11 mouse cellular contexts compared by ENCODE assay signal in the genomic region with DNA sequence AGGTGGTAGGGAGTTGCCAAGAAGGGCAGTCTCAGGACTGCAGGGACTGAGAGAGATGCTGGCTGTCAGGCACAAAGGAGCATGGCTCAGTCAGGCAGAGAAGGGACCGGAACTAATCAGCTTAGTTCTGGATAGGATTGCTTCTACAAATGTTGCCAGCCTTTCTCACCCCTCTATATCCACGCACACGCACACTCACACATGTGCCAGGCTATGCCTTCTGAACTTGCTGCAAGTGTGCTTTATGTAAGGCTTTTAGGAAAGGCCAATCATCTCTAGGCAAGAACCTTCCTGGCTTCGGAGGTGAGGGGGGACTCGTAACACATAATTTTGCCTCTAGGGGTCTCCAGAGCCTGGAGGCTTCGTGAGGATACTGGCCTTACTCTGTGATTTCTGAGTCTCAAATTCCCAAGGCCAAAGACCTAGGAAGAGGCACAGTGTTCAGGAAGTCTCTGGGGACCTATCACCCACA. TPM values are rescaled to one million over a fixed set of nuclear protein-coding genes. Genes with fewer than 3 reads are reported as not detected.
DNase-seq lines count a peak whose midpoint lies in the region; ATAC-seq lines count a peak whose summit lies in the region.
"Had no signal": no experiment of that assay in that cellular context is flagged by ENCODE, and none has a peak within 500 bp of the region (broad histone marks: within the 10 kb centered on the region; RNA-seq: fewer than 3 reads in every experiment).

No protein-coding gene starts in this region.

- H3K27me3 ChIP-seq in kidney, embryonic 15.5 days = no peaks in the 10 kb centered on the region
- H3K27me3 ChIP-seq in forebrain, embryonic 16.5 days (replicated peaks; ENCODE audit: control insufficient read depth, insufficient read depth, low read length) = no peaks in the 10 kb centered on the region
- no peaks in the 10 kb centered on the region for H3K27me3 ChIP-seq in midbrain, embryonic 16.5 days (ENCODE audit: control insufficient read depth, insufficient read depth, low read depth, low read length)
- H3K27me3 ChIP-seq: liver, embryonic 15.5 days had no signal

- no peaks in the 10 kb centered on the region for H3K36me3 ChIP-seq in kidney, embryonic 15.5 days
- H3K36me3 ChIP-seq in forebrain, embryonic 16.5 days (ENCODE audit: control insufficient read depth, insufficient read depth) = no peaks in the 10 kb centered on the region
- H3K36me3 ChIP-seq in midbrain, embryonic 16.5 days (ENCODE audit: control insufficient read depth, insufficient read depth, low read length) = no peaks in the 10 kb centered on the region
- H3K36me3 ChIP-seq: G1E; liver, embryonic 15.5 days had no signal

- no peaks in the 10 kb centered on the region for H3K4me1 ChIP-seq in kidney, embryonic 15.5 days
- H3K4me1 ChIP-seq in forebrain, embryonic 16.5 days (replicated peaks; ENCODE audit: control insufficient read depth, insufficient read depth, low read length) = peaks cover 8% of the 10 kb centered on the region
- peaks cover 4% of the 10 kb centered on the region for H3K4me1 ChIP-seq in midbrain, embryonic 16.5 days (ENCODE audit: control insufficient read depth, insufficient read depth, low read length)
- H3K4me1 ChIP-seq: liver, embryonic 15.5 days had no signal

- intact Hi-C loops in heart, postnatal 10 days (cut with DNase I) = loop anchor here (5.0 kb wide), 1 partner anchor 309 kb away; no protein-coding TSS in a partner anchor

- no peak overlapping the region for H3K4me3 ChIP-seq in kidney, embryonic 15.5 days (replicated peaks)
- H3K4me3 ChIP-seq in forebrain, embryonic 16.5 days (replicated peaks; ENCODE audit: low read length) = no peak overlapping the region
- no peak overlapping the region for H3K4me3 ChIP-seq in midbrain, embryonic 16.5 days (ENCODE audit: low read depth, low read length)
- H3K4me3 ChIP-seq: liver, embryonic 15.5 days had no signal

- H3K4me2 ChIP-seq in kidney, embryonic 15.5 days = no peak overlapping the region
- no peak overlapping the region for H3K4me2 ChIP-seq in forebrain, embryonic 16.5 days (ENCODE audit: low read length)
- no peak overlapping the region for H3K4me2 ChIP-seq in midbrain, embryonic 16.5 days (ENCODE audit: low read length)
- H3K4me2 ChIP-seq: liver, embryonic 15.5 days had no signal

- no peak for DNase-seq in kidney, adult 18-20 months
- DNase-seq in ZHBTc4 (ENCODE audit: low read depth, low spot score) = peak; percentile 17
- DNase-seq in thymus, postnatal 25 days = no peak
- no peak for DNase-seq in adrenal gland, adult 8-10 months
- no peak for DNase-seq in heart, postnatal 10 days
- DNase-seq: kidney, postnatal 36 days had no signal

- WGBS in kidney, embryonic 15.5 days = 50% methylated on average over 6 of the region's 6 CpGs
- WGBS in forebrain, embryonic 16.5 days = 27% methylated on average over 6 of the region's 6 CpGs
- WGBS in midbrain, embryonic 16.5 days = 21% methylated on average over 6 of the region's 6 CpGs

- peak; percentile 46; the same call in 1 of the 2 replicates for ATAC-seq in kidney, embryonic 15.5 days (replicated peaks; ENCODE audit: low FRiP score)
- peak; percentile 66 for ATAC-seq in forebrain, embryonic 16.5 days
- ATAC-seq in midbrain, embryonic 16.5 days = peak; percentile 83

- H3K27ac ChIP-seq in kidney, embryonic 15.5 days = no peak overlapping the region
- no peak overlapping the region for H3K27ac ChIP-seq in forebrain, embryonic 16.5 days (ENCODE audit: low read length)
- no peak overlapping the region; the same call in 1 of the 2 replicates for H3K27ac ChIP-seq in midbrain, embryonic 16.5 days (ENCODE audit: low read length)
- H3K27ac ChIP-seq: liver, embryonic 15.5 days had no signal

- H3K9ac ChIP-seq in kidney, embryonic 15.5 days = no peak overlapping the region
- no peak overlapping the region for H3K9ac ChIP-seq in forebrain, embryonic 16.5 days (replicated peaks; ENCODE audit: low read depth, low read length)
- no peak overlapping the region for H3K9ac ChIP-seq in midbrain, embryonic 16.5 days (ENCODE audit: low read depth, low read length)
- H3K9ac ChIP-seq: liver, embryonic 15.5 days had no signal

- no peaks in the 10 kb centered on the region for H3K9me3 ChIP-seq in kidney, embryonic 15.5 days (replicated peaks)
- H3K9me3 ChIP-seq in forebrain, embryonic 16.5 days (ENCODE audit: control insufficient read depth, low read length) = peaks cover 5% of the 10 kb centered on the region; the same call in 1 of the 2 replicates
- H3K9me3 ChIP-seq in midbrain, embryonic 16.5 days (replicated peaks; ENCODE audit: control insufficient read depth, low read length, poor library complexity, severe bottlenecking) = no peaks in the 10 kb centered on the region
- H3K9me3 ChIP-seq: liver, embryonic 15.5 days had no signal

RNA-seq across cellular contexts. Expression of a gene that starts 12.8 kb away (rescaled TPM):
- polyA plus RNA-seq in kidney, embryonic 15.5 days (2015; fragmentation: Nextera tagmentation; extraction: Ambion mirVana) = 0.23 and 0.31 TPM in 2 replicates
- 46.4 and 46.5 TPM in 2 replicates for polyA plus RNA-seq in forebrain, embryonic 16.5 days (2015; fragmentation: Nextera tagmentation; extraction: Ambion mirVana)
- polyA plus RNA-seq in midbrain, embryonic 16.5 days (2015; fragmentation: Nextera tagmentation; extraction: Ambion mirVana) = 36.6 and 43.7 TPM in 2 replicates
- 1 to 10 TPM in 3 of 4 experiments, under 1 TPM in 1; 0.93 to 2.2 (median 1.2) TPM for total RNA-seq in adrenal gland, adult 8-10 months (2022)
- under 1 TPM; 0.17 to 0.26 TPM for total RNA-seq in heart, postnatal 10 days (2021)
- polyA plus RNA-seq: G1E had no signal

RNA-seq across cellular contexts. Expression of a gene that starts 18.8 kb away (rescaled TPM):
- polyA plus RNA-seq in kidney, embryonic 15.5 days (2015; fragmentation: Nextera tagmentation; extraction: Ambion mirVana) = 0.93 and 1.2 TPM in 2 replicates
- 37.9 and 42.3 TPM in 2 replicates for polyA plus RNA-seq in forebrain, embryonic 16.5 days (2015; fragmentation: Nextera tagmentation; extraction: Ambion mirVana)
- polyA plus RNA-seq in midbrain, embryonic 16.5 days (2015; fragmentation: Nextera tagmentation; extraction: Ambion mirVana) = 45.8 and 47.2 TPM in 2 replicates
- total RNA-seq in adrenal gland, adult 8-10 months (2022) = 10 to 100 TPM; 13.2 to 21.4 (median 14.4) TPM
- total RNA-seq in heart, postnatal 10 days (2021) = 1 to 10 TPM; 2.3 to 2.9 TPM

Comparison
In these comparisons a context has a peak if more than half of its experiments do, and no peak if none do; other contexts are left out.
1. RNA of a gene that starts 12.8 kb away (polyA plus RNA-seq): 46.4 to 46.5 TPM in forebrain, embryonic 16.5 days and 36.6 to 43.7 TPM in midbrain, embryonic 16.5 days; 0.23 to 0.31 TPM in kidney, embryonic 15.5 days; every median in the first group is over 10 times any median in the second.
2. RNA of a gene that starts 18.8 kb away (polyA plus RNA-seq): 45.8 to 47.2 TPM in midbrain, embryonic 16.5 days and 37.9 to 42.3 TPM in forebrain, embryonic 16.5 days; 0.93 to 1.2 TPM in kidney, embryonic 15.5 days; every median in the first group is over 10 times any median in the second.
3. Peak in every context shown above with its lines, with median percentiles within 50 percentile points of each other: ATAC-seq.